Mouse (Mus musculus) intestine, embryonic 16.5 days (tissue): ENCODE measurements around the gene Ggt6. TPM values are rescaled to one million over a fixed set of nuclear protein-coding genes. Genes with fewer than 3 reads are reported as not detected.

ENCODE experiments used
- ATAC-seq: fragments of 200-750 bp; cut with Nextera tagmentation; 2 replicates; pipeline ENCODE4 v1.8.0; 2017; ENCODE audit warnings: moderate TSS enrichment, moderate library complexity
- H3K27ac ChIP-seq: fragments of 300-500 bp; sonication (generic); 2 replicates; pipeline ENCODE4 v1.5.1; 2014; ENCODE audit warnings: mild to moderate bottlenecking, low read length
- H3K27me3 ChIP-seq: fragments of 300-500 bp; sonication (generic); replicated peaks from 2 replicates; pipeline ENCODE4 v1.6.1; 2014; ENCODE audit warnings: low read length, control low read depth, mixed read lengths; ENCODE audit not compliant: control insufficient read depth, insufficient read depth
- H3K36me3 ChIP-seq: fragments of 300-500 bp; sonication (generic); 2 replicates; pipeline ENCODE4 v1.6.1; 2014; ENCODE audit warnings: low read length, control low read depth; ENCODE audit not compliant: control insufficient read depth, insufficient read depth
- H3K4me1 ChIP-seq: fragments of 300-500 bp; sonication (generic); 2 replicates; pipeline ENCODE4 v1.6.1; 2014; ENCODE audit warnings: low read length, control low read depth, mixed read lengths; ENCODE audit not compliant: control insufficient read depth, insufficient read depth
- H3K4me2 ChIP-seq: fragments of 300-500 bp; sonication (generic); 2 replicates; pipeline ENCODE4 v1.6.1; 2014; ENCODE audit warnings: low read depth, low read length, control low read depth
- H3K4me3 ChIP-seq: fragments of 300-500 bp; sonication (generic); 2 replicates; pipeline ENCODE4 v1.5.1; 2014; ENCODE audit warnings: mild to moderate bottlenecking, low read length
- H3K9ac ChIP-seq: fragments of 300-500 bp; sonication (generic); 2 replicates; pipeline ENCODE4 v1.6.1; 2014; ENCODE audit warnings: low read depth, low read length
- H3K9me3 ChIP-seq: fragments of 300-500 bp; sonication (generic); 2 replicates; pipeline ENCODE4 v1.6.1; 2016; ENCODE audit warnings: low read length, control low read depth; ENCODE audit not compliant: control insufficient read depth
- WGBS: fragments of 180-500 bp; shearing (Covaris S2); extraction: QIAGEN DNeasy Blood & Tissue Kit; methylation state at CpG from one replicate; pipeline ENCODE4 v1.1.7; 2014; 5-methylcytosine and 5-hydroxymethylcytosine counted together
- polyA plus RNA-seq: library from polyadenylated mRNA; unstranded; fragments of >200 nt; fragmentation: Nextera tagmentation; extraction: Ambion mirVana; gene quantifications from 2 replicates; pipeline ENCODE4 v1.2.1, GENCODE M21; 2015

The Ggt6 gene
- polyA plus RNA-seq, 1 experiment from 2014 or later, result 19.2 TPM

DNA sequence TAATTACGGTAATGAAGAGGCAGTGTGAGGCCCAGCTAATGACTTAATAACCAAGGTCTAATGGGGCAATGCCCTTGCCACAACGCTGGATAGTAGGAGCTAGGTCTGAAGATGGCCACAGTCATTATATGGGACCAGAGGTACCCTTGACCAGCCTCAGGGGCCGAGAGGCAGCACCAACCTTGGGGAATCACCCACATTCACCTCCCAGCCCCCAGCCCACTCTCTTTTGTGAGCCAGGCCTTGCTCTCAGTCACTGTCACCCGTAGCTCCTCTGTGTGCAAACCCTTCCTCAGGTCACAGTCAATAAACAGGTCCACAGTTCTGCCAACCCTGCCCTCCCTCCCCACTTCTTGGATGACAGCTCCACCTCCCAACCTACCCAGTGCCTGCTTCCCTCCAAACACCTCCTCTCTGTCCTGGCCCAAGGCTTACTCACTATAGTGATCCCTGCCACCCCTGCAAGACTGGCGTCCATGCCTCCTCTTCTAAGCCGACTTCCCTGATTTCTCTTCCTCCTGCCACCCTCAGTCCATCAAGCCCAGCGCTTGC, 40.8 kb downstream of the Ggt6 start:
- no peaks in the 10 kb centered on the region for H3K9me3 ChIP-seq
- 73% methylated on average over 7 of the region's 7 CpGs for WGBS
- H3K27ac ChIP-seq, result peak overlapping the region; percentile 43; the same call in 1 of the 2 replicates
- peaks cover 45% of the 10 kb centered on the region for H3K4me1 ChIP-seq
- no peaks in the 10 kb centered on the region for H3K27me3 ChIP-seq
- no peak overlapping the region for H3K4me3 ChIP-seq
- no peak overlapping the region for H3K4me2 ChIP-seq
- no peak for ATAC-seq
- no peak overlapping the region for H3K9ac ChIP-seq
- no peaks in the 10 kb centered on the region for H3K36me3 ChIP-seq

DNA sequence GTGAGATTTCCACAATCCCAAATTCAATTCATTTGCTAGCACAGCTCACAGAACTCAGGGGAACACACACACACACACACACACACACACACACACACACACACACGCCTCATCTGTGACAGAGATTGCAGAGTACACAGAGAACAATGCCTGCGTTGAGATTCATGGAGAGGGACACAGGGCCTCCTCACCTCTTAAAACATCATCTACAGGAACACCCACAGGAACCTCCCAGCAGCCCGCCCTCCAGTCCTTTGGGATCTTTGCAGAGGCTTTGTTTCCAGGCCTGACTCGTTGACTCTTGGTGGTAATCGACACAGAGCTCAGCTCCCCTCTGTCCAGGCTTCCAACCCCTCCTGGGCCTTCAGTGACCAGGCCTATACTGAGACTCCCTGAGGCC, 41.9 kb downstream of the Ggt6 start:
- no peaks in the 10 kb centered on the region for H3K9me3 ChIP-seq
- no peak overlapping the region for H3K9ac ChIP-seq
- H3K27ac ChIP-seq, result no peak overlapping the region
- peaks cover 43% of the 10 kb centered on the region for H3K4me1 ChIP-seq
- no peaks in the 10 kb centered on the region for H3K36me3 ChIP-seq
- no peak overlapping the region for H3K4me3 ChIP-seq
- ATAC-seq, result no peak
- 38% methylated on average over 5 of the region's 5 CpGs for WGBS
- no peak overlapping the region for H3K4me2 ChIP-seq
- no peaks in the 10 kb centered on the region for H3K27me3 ChIP-seq

DNA sequence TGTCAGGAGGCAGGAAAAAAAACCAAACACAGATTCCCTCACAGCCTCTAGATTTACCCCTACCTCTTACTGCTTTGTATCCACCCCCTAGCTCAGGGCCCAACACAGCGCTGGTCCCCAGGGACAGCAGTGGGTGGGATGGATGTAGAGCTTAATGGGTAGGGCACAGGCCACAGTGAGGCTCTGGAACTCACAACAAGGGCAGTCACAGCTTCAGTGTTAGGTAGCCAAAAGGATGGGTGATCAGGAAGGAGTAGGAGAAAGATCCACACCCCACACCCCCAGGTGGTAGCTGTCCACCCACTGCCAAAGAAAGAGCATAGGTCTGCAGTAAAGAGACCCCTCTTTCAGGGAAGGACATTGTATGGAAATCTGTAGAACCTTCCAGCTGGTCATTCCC, 42.3 kb downstream of the Ggt6 start:
- H3K4me2 ChIP-seq, result no peak overlapping the region
- no peaks in the 10 kb centered on the region for H3K9me3 ChIP-seq
- H3K36me3 ChIP-seq, result no peaks in the 10 kb centered on the region
- peak overlapping the region; percentile 40; the same call in 1 of the 2 replicates for H3K27ac ChIP-seq
- no peak for ATAC-seq
- no peaks in the 10 kb centered on the region for H3K27me3 ChIP-seq
- no peak overlapping the region; the same call in 1 of the 2 replicates for H3K9ac ChIP-seq
- peaks cover 40% of the 10 kb centered on the region for H3K4me1 ChIP-seq
- no peak overlapping the region for H3K4me3 ChIP-seq
- 76% methylated on average over 1 of the region's 1 CpGs for WGBS

DNA sequence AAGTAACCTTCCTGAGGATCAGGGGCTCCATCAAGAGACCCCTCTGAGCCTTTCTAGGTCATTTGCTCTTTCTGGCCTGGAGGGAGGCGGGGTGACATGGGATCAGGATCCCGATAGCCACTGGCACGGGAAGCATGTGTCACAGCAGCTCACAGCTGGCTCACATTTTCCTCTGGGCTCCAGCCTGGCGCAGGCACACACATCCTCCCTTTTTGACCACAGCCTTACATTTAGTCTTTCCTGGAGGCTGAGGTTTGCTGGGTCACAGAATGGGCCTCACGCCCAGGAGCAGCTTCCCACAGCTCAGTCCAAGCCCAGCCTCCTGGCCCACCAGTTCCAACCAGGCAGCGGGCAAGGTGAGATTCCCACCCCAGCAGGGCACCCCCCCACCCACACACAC, 42.9 kb downstream of the Ggt6 start:
- Histone ChIP-seq H3K9ac (peak overlapping the region; percentile 29; the same call in 1 of the 2 replicates), H3K36me3 (no peaks in the 10 kb centered on the region), H3K4me1 (peaks cover 38% of the 10 kb centered on the region), H3K27ac (peak overlapping the region; percentile 40; the same call in 1 of the 2 replicates), H3K9me3 (no peaks in the 10 kb centered on the region), H3K27me3 (no peaks in the 10 kb centered on the region), H3K4me2 (no peak overlapping the region), H3K4me3 (no peak overlapping the region)
- WGBS, result 77% methylated on average over 6 of the region's 6 CpGs
- ATAC-seq, result no peak

DNA sequence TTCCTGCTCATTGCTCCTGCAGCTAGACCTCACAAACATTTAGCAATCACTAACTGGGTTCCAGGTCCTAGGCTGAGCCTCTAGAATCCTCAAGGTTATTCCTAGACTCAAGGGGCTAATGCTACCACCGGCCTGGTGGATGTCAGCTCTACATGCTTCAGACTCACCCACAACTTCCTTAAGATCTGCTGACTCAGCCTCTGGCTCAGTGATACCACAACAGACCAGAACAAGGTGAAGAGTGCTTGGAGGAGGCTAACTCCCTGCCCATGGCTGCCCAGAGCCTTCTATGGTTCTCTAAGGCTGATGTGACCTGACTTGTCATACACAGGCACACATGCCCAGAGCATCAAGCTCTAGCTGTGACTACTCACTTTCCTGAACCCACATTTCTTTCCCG, 44.2 kb downstream of the Ggt6 start:
- H3K4me3 ChIP-seq, result no peak overlapping the region
- H3K27ac ChIP-seq, result no peak overlapping the region
- H3K9ac ChIP-seq, result no peak overlapping the region
- H3K36me3 ChIP-seq, result no peaks in the 10 kb centered on the region
- no peaks in the 10 kb centered on the region for H3K27me3 ChIP-seq
- H3K9me3 ChIP-seq, result no peaks in the 10 kb centered on the region
- ATAC-seq, result no peak
- 73% methylated on average over 2 of the region's 2 CpGs for WGBS
- H3K4me1 ChIP-seq, result peaks cover 28% of the 10 kb centered on the region
- H3K4me2 ChIP-seq, result no peak overlapping the region

DNA sequence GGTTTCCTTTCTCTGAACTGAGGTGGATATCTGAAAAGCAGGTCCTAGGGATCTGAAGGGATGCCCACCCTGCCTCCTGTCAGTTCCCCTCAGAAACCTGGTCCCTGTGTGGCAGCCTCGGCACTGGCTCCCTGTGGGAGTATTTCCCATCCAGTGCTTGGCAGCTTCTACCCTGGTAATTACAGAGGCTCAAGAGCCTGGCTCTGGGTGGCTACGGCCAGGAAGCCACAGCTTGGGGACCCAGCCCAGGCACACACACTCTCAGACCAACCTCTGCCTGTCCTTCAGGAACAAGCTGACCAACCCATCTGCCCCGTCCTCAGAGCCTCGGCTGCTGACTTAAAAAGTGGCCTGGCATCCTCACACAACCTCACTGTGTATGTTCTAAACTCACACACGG, 46.0 kb downstream of the Ggt6 start:
- Histone ChIP-seq H3K9me3 (no peaks in the 10 kb centered on the region), H3K9ac (no peak overlapping the region), H3K4me3 (no peak overlapping the region), H3K4me1 (peaks cover 14% of the 10 kb centered on the region), H3K4me2 (no peak overlapping the region), H3K36me3 (no peaks in the 10 kb centered on the region), H3K27me3 (no peaks in the 10 kb centered on the region), H3K27ac (no peak overlapping the region)
- no peak for ATAC-seq
- WGBS, result 78% methylated on average over 5 of the region's 5 CpGs

DNA sequence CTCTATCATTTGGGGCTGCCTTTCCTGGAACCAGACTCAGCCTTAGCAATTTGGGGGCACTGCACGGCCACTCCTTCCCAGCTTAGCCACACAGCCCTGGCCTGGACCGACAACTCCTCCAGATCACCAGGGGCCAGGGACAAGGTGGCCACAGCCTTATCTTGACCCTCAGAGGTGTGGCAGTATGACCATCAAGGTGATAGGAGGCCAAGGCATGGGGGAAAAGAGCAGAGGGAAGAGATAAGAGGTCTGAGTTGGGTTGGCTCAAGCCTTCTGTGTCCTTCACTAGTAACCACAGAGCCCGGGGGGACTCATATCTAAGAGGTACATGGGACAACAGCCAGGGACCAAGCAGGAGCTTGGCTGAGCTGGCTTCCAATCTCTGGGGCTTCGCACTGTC, 46.6 kb downstream of the Ggt6 start:
- no peaks in the 10 kb centered on the region for H3K27me3 ChIP-seq
- ATAC-seq, result peak; percentile 21; the same call in 1 of the 2 replicates
- no peak overlapping the region for H3K27ac ChIP-seq
- no peak overlapping the region for H3K4me2 ChIP-seq
- H3K4me3 ChIP-seq, result no peak overlapping the region
- H3K9ac ChIP-seq, result peak overlapping the region; percentile 3; the same call in 1 of the 2 replicates
- 66% methylated on average over 4 of the region's 4 CpGs for WGBS
- H3K36me3 ChIP-seq, result no peaks in the 10 kb centered on the region
- no peaks in the 10 kb centered on the region for H3K9me3 ChIP-seq
- peaks cover 11% of the 10 kb centered on the region for H3K4me1 ChIP-seq

DNA sequence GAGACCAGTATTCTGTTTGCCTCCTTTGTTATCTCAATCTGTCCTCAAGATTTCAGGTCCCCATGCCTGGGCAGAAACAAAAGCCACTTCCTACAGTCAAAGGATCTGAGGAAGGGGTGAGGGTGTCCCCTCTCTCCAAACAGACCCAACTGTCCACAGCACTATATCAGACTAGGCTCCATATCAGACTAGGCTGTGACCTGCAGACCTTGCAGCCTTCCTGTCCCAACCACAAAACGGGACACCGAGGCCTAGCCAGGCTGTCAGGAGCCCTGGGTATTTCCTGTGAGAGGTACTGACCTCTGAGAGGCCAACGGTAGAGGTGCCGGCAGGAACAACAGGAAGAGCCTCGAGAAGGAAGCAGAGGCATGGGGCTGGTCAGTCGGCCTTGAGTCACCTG, 49.2 kb downstream of the Ggt6 start:
- H3K4me1 ChIP-seq, result peaks cover 10% of the 10 kb centered on the region; the same call in 1 of the 2 replicates
- no peak overlapping the region for H3K4me3 ChIP-seq
- no peak overlapping the region for H3K9ac ChIP-seq
- H3K9me3 ChIP-seq, result no peaks in the 10 kb centered on the region
- H3K27ac ChIP-seq, result no peak overlapping the region
- WGBS, result 42% methylated on average over 6 of the region's 6 CpGs
- ATAC-seq, result no peak
- H3K36me3 ChIP-seq, result no peaks in the 10 kb centered on the region
- no peak overlapping the region for H3K4me2 ChIP-seq
- peaks cover 15% of the 10 kb centered on the region for H3K27me3 ChIP-seq

DNA sequence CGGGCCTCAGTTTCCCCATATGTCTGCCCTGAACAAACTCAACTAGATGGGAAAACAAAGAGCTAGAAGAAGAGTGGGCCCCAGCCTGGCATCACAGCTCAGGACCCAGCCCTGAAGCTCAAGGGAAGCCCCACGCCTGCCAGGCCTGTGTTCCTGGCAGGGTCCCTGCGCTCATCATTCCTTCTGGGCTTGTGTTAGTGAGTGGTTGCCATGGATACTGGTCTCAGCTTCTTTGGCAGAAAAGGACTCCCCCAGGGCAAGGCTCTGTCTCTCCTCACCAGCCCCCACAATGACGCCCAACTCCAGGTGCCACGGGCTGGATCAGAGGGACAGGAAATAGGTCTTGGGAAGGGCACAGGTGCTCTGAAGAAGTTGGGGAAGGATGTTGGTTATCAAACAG, 49.8 kb downstream of the Ggt6 start:
- no peak overlapping the region for H3K4me3 ChIP-seq
- H3K4me2 ChIP-seq, result no peak overlapping the region
- 54% methylated on average over 5 of the region's 5 CpGs for WGBS
- ATAC-seq, result no peak
- H3K27me3 ChIP-seq, result peaks cover 15% of the 10 kb centered on the region
- no peaks in the 10 kb centered on the region for H3K36me3 ChIP-seq
- H3K27ac ChIP-seq, result no peak overlapping the region
- H3K9me3 ChIP-seq, result no peaks in the 10 kb centered on the region
- H3K4me1 ChIP-seq, result peaks cover 10% of the 10 kb centered on the region; the same call in 1 of the 2 replicates
- H3K9ac ChIP-seq, result no peak overlapping the region

DNA sequence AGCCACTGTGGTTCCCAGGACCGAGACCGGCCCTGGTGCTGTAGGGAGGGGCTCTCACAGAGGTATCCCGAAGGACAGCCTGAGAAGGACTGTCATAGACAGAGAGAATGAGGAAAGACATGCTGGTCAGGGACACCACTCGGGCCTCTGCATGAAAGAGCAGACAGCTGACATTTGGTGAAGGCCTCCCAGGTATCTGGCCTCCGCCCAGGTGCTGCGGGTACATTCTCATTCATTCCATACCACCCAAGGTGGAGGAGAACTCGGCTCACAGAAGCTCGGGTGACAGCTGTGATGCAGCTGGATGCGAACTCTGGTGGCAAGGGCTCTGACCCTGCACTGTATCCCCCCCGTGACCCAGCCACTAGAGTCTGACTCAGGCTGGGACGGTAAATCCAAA, 50.6 kb downstream of the Ggt6 start:
- WGBS, result 75% methylated on average over 11 of the region's 11 CpGs
- Histone ChIP-seq H3K9ac (no peak overlapping the region), H3K27me3 (peaks cover 15% of the 10 kb centered on the region), H3K9me3 (no peaks in the 10 kb centered on the region), H3K4me2 (no peak overlapping the region), H3K4me3 (no peak overlapping the region), H3K4me1 (peaks cover 10% of the 10 kb centered on the region; the same call in 1 of the 2 replicates), H3K27ac (no peak overlapping the region), H3K36me3 (no peaks in the 10 kb centered on the region)
- ATAC-seq, result no peak
